Mouse (Mus musculus) G1E (cell line): ENCODE measurements at regions not wholly inside any gene's neighbourhood (a gene's known extent, or its start where the extent isn't known, plus 50 kb on each side); places are given as distances from the start of the nearest gene placed in this dataset.

ENCODE experiments used
- ATAC-seq: 2 replicates; pipeline ENCODE4 v1.8.0; 2016; ENCODE audit warnings: mild to moderate bottlenecking; ENCODE audit not compliant: insufficient number of reproducible peaks, poor library complexity, low FRiP score, severe bottlenecking; ENCODE audit errors: extremely low read depth
- DNase-seq: peaks from one replicate; pipeline ENCODE4 v3.0.0; 2012; ENCODE audit warnings: low spot score
- H3K27me3 ChIP-seq: 2 replicates; pipeline ENCODE4 v1.6.1; 2012; ENCODE audit warnings: mild to moderate bottlenecking, low read length, inconsistent platforms; ENCODE audit not compliant: insufficient read depth
- H3K36me3 ChIP-seq: replicated peaks from 2 replicates; pipeline ENCODE3; 2012; ENCODE audit warnings: mild to moderate bottlenecking, inconsistent platforms
- H3K4me1 ChIP-seq: 2 replicates; pipeline ENCODE4 v1.6.1; 2012; ENCODE audit warnings: low read depth, low read length, inconsistent platforms, mixed read lengths; ENCODE audit not compliant: insufficient read depth
- H3K4me3 ChIP-seq: 2 replicates; pipeline ENCODE4 v1.5.1; 2012; ENCODE audit warnings: low read depth, mild to moderate bottlenecking, inconsistent platforms, low read length, moderate library complexity, mixed read lengths
- H3K9me3 ChIP-seq: replicated peaks from 2 replicates; pipeline ENCODE4 v1.6.1; 2012; ENCODE audit warnings: inconsistent platforms
- CTCF ChIP-seq: IDR thresholded peaks from 2 replicates; pipeline ENCODE4 v1.5.1; 2012; ENCODE audit warnings: low read depth, low read length, inconsistent platforms, mixed read lengths
- GATA1 ChIP-seq: IDR thresholded peaks from 2 replicates; pipeline ENCODE4 v1.6.1; 2012; ENCODE audit warnings: borderline replicate concordance, low read length, inconsistent platforms, mixed read lengths
- GATA2 ChIP-seq: IDR thresholded peaks from 2 replicates; pipeline ENCODE4 v1.6.1; 2012; ENCODE audit warnings: low read depth, low read length, inconsistent platforms, borderline replicate concordance
- POLR2AphosphoS5 ChIP-seq: IDR thresholded peaks from 2 replicates; pipeline ENCODE4 v1.6.1; 2012; ENCODE audit warnings: low read depth, low read length, inconsistent platforms; ENCODE audit not compliant: insufficient replicate concordance
- TAL1 ChIP-seq: conservative IDR thresholded peaks from 2 replicates; pipeline ENCODE4 v1.6.1; 2012; ENCODE audit warnings: low read depth, low read length, inconsistent platforms, mixed read lengths

- no peak for ATAC-seq
- Histone ChIP-seq H3K9me3 (peaks cover 73% of the 10 kb centered on the region), H3K36me3 (no peaks in the 10 kb centered on the region), H3K27me3 (no peaks in the 10 kb centered on the region), H3K4me1 (no peaks in the 10 kb centered on the region), H3K4me3 (no peak overlapping the region)
- TF ChIP-seq CTCF (no peak), TAL1 (no peak), POLR2AphosphoS5 (no peak), GATA1 (no peak), GATA2 (no peak)
- no peak for DNase-seq
Measured at GRCm38 (mm10) chr1:119348456-119349208, 73.4 kb downstream of the Inhbb start.

DNA sequence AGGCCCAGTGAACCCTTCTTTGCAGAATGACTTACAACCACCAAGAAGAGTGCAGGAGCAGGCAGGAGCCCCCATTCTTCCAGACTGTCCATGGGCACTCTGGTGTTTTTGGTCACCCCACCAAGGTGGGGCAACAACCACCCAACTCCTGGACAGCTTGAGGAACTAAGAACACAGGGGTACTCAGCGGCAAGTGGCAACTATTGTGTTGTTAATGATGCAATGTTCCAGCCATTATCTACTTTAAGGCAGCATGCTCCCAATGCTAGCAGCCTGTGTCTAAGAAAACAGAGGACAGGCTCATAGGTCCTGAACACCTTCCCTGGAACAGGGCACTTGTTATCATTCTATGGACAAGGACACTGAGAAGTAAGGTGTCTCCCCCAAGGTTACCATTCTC, 74.3 kb downstream of the Inhbb start:
- H3K4me3 ChIP-seq = no peak overlapping the region
- H3K27me3 ChIP-seq = no peaks in the 10 kb centered on the region
- H3K4me1 ChIP-seq = no peaks in the 10 kb centered on the region
- DNase-seq (no peak), ATAC-seq (no peak)
- TF ChIP-seq TAL1 = no peak
- no peak for TF ChIP-seq CTCF
- no peak for TF ChIP-seq GATA2
- TF ChIP-seq GATA1 = no peak
- H3K9me3 ChIP-seq = peaks cover 72% of the 10 kb centered on the region
- H3K36me3 ChIP-seq = no peaks in the 10 kb centered on the region

- no peak for TF ChIP-seq POLR2AphosphoS5
- TF ChIP-seq GATA2 = no peak
- TF ChIP-seq TAL1 = no peak
- TF ChIP-seq CTCF = no peak
- TF ChIP-seq GATA1 = no peak
- Histone ChIP-seq H3K27me3 (no peaks in the 10 kb centered on the region), H3K4me3 (no peak overlapping the region), H3K36me3 (no peaks in the 10 kb centered on the region), H3K4me1 (no peaks in the 10 kb centered on the region), H3K9me3 (peaks cover 74% of the 10 kb centered on the region)
- ATAC-seq = no peak
- no peak for DNase-seq
Measured at GRCm38 (mm10) chr1:119346634-119347155, 75.4 kb downstream of the Inhbb start.

- ATAC-seq (no peak), DNase-seq (no peak)
- H3K9me3 ChIP-seq = peaks cover 62% of the 10 kb centered on the region
- TF ChIP-seq GATA1 = no peak
- no peak for TF ChIP-seq GATA2
- no peak for TF ChIP-seq CTCF
- no peak for TF ChIP-seq POLR2AphosphoS5
- no peak for TF ChIP-seq TAL1
- H3K4me3 ChIP-seq = no peak overlapping the region
- H3K36me3 ChIP-seq = no peaks in the 10 kb centered on the region
- H3K27me3 ChIP-seq = no peaks in the 10 kb centered on the region
- no peaks in the 10 kb centered on the region for H3K4me1 ChIP-seq
Measured at GRCm38 (mm10) chr1:119345115-119345791, 76.8 kb downstream of the Inhbb start.

GRCm38 (mm10) chr1:119344046-119344445, 78.0 kb downstream of the Inhbb start:
- Histone ChIP-seq H3K4me1 (no peaks in the 10 kb centered on the region), H3K4me3 (no peak overlapping the region), H3K9me3 (peaks cover 51% of the 10 kb centered on the region), H3K36me3 (no peaks in the 10 kb centered on the region), H3K27me3 (no peaks in the 10 kb centered on the region)
- DNase-seq (no peak), ATAC-seq (no peak)
- no peak for TF ChIP-seq TAL1
- no peak for TF ChIP-seq POLR2AphosphoS5
- TF ChIP-seq GATA1 = no peak
- no peak for TF ChIP-seq CTCF
- TF ChIP-seq GATA2 = no peak

DNA sequence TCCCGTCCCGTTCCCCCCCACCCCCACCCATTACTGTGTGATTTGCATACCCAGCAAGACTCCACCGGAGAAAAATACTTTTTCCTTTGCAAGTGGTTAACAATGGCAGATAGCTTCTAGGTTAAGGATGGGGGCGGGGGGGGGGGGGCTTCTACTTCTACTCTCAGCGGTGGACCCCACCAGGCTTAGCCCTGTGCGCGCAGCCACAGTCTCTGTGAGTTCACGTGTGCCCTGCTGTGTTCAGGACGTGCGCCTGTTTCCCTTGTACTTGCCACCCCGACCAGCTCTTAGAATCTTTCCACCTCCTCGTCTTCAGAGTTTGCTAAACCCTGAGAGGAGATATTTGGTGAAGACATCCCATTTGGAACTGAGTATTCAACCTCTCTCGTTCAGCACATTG, 86.9 kb downstream of the Inhbb start:
- Histone ChIP-seq H3K4me3 (no peak overlapping the region), H3K36me3 (no peaks in the 10 kb centered on the region), H3K9me3 (peaks cover 35% of the 10 kb centered on the region), H3K27me3 (no peaks in the 10 kb centered on the region), H3K4me1 (no peaks in the 10 kb centered on the region)
- no peak for ATAC-seq
- TF ChIP-seq GATA2 = no peak
- TF ChIP-seq POLR2AphosphoS5 = no peak
- TF ChIP-seq TAL1 = no peak
- no peak for DNase-seq
